Mouse (Mus musculus): ENCODE measurements around the gene Gzme. TPM values are rescaled to one million over a fixed set of nuclear protein-coding genes. Genes with fewer than 3 reads are reported as not detected.
A peak's percentile ranks its signal among the peaks of the same experiment; 100 is the strongest.
"Not testable (repeated sequence)": the region's sequence is repeated elsewhere in the genome, so short reads cannot be mapped to it uniquely, and the experiment has no call there.

Gene Gzme
- not detected in 2 replicates for polyA plus RNA-seq (2014; fragmentation: Nextera tagmentation; extraction: Ambion mirVana)

GRCm38 (mm10) chr14:56120525-56120924 is at the start of gene Gzme:
Gene Gzme, minus strand, starts transcription at chr14:56120625.
- H3K4me3 ChIP-seq (ENCODE audit: low read depth, low read length) = no peak within 1 kb of the TSS
- no peaks in the 10 kb centered on the region for H3K4me1 ChIP-seq (replicated peaks; ENCODE audit: control insufficient read depth, insufficient read depth, low read length)
- DNase-seq (ENCODE audit: low spot score) (no peak), ATAC-seq (ENCODE audit: low FRiP score) (no peak)
- H3K27ac ChIP-seq (ENCODE audit: low read depth, low read length) = no peak within 1 kb of the TSS
- H3K9ac ChIP-seq (ENCODE audit: low read depth, low read length) = no peak within 1 kb of the TSS
- H3K27me3 ChIP-seq (ENCODE audit: control insufficient read depth, insufficient read depth, low read length) = no peaks in the 10 kb centered on the region
- H3K4me2 ChIP-seq (replicated peaks; ENCODE audit: low read depth, low read length) = no peak within 1 kb of the TSS
- H3K9me3 ChIP-seq (ENCODE audit: control insufficient read depth, low read length) = no peaks in the 10 kb centered on the region
- no peaks in the 10 kb centered on the region for H3K36me3 ChIP-seq (ENCODE audit: control insufficient read depth, insufficient read depth, low read length)

GRCm38 (mm10) chr14:56168009-56168408 is 47.6 kb upstream of the Gzme start:
- Histone ChIP-seq H3K9me3 (ENCODE audit: control insufficient read depth, low read length) (no peaks in the 10 kb centered on the region), H3K9ac (ENCODE audit: low read depth, low read length) (no peak overlapping the region), H3K36me3 (ENCODE audit: control insufficient read depth, insufficient read depth, low read length) (no peaks in the 10 kb centered on the region), H3K27me3 (ENCODE audit: control insufficient read depth, insufficient read depth, low read length) (no peaks in the 10 kb centered on the region), H3K4me2 (replicated peaks; ENCODE audit: low read depth, low read length) (no peak overlapping the region), H3K4me1 (replicated peaks; ENCODE audit: control insufficient read depth, insufficient read depth, low read length) (no peaks in the 10 kb centered on the region), H3K27ac (ENCODE audit: low read depth, low read length) (no peak overlapping the region), H3K4me3 (ENCODE audit: low read depth, low read length) (no peak overlapping the region)
- 79% methylated on average over 6 of the region's 6 CpGs for WGBS
- ATAC-seq (ENCODE audit: low FRiP score) (no peak), DNase-seq (ENCODE audit: low spot score) (no peak)

GRCm38 (mm10) chr14:56162109-56162508 is 41.7 kb upstream of the Gzme start:
- ATAC-seq (ENCODE audit: low FRiP score) (no peak), DNase-seq (ENCODE audit: low spot score) (no peak)
- H3K4me3 ChIP-seq (ENCODE audit: low read depth, low read length) = no peak overlapping the region
- 93% methylated on average over 2 of the region's 2 CpGs for WGBS
- H3K4me2 ChIP-seq (replicated peaks; ENCODE audit: low read depth, low read length) = no peak overlapping the region
- H3K4me1 ChIP-seq (replicated peaks; ENCODE audit: control insufficient read depth, insufficient read depth, low read length) = no peaks in the 10 kb centered on the region
- H3K27ac ChIP-seq (ENCODE audit: low read depth, low read length) = no peak overlapping the region
- no peaks in the 10 kb centered on the region for H3K36me3 ChIP-seq (ENCODE audit: control insufficient read depth, insufficient read depth, low read length)
- no peaks in the 10 kb centered on the region for H3K27me3 ChIP-seq (ENCODE audit: control insufficient read depth, insufficient read depth, low read length)
- no peaks in the 10 kb centered on the region for H3K9me3 ChIP-seq (ENCODE audit: control insufficient read depth, low read length)
- no peak overlapping the region for H3K9ac ChIP-seq (ENCODE audit: low read depth, low read length)

GRCm38 (mm10) chr14:56159479-56159878 is 39.1 kb upstream of the Gzme start, which contains the start of gene Gzmg:
Gene Gzmg, minus strand, starts transcription at chr14:56159579.
- ATAC-seq (ENCODE audit: low FRiP score); H3K27me3 ChIP-seq (ENCODE audit: control insufficient read depth, insufficient read depth, low read length): not testable (repeated sequence)
- WGBS = 71% methylated on average over 2 of the region's 2 CpGs

GRCm38 (mm10) chr14:56155340-56155739 is 34.9 kb upstream of the Gzme start:
- H3K9ac ChIP-seq (ENCODE audit: low read depth, low read length) = no peak overlapping the region
- no peaks in the 10 kb centered on the region for H3K9me3 ChIP-seq (ENCODE audit: control insufficient read depth, low read length)
- H3K27me3 ChIP-seq (ENCODE audit: control insufficient read depth, insufficient read depth, low read length) = no peaks in the 10 kb centered on the region
- 70% methylated on average over 2 of the region's 2 CpGs for WGBS
- no peaks in the 10 kb centered on the region for H3K36me3 ChIP-seq (ENCODE audit: control insufficient read depth, insufficient read depth, low read length)
- H3K4me1 ChIP-seq (replicated peaks; ENCODE audit: control insufficient read depth, insufficient read depth, low read length) = no peaks in the 10 kb centered on the region
- no peak overlapping the region for H3K27ac ChIP-seq (ENCODE audit: low read depth, low read length)
- no peak overlapping the region for H3K4me2 ChIP-seq (replicated peaks; ENCODE audit: low read depth, low read length)
- no peak overlapping the region for H3K4me3 ChIP-seq (ENCODE audit: low read depth, low read length)
- no peak for ATAC-seq (ENCODE audit: low FRiP score)
- no peak for DNase-seq (ENCODE audit: low spot score)

More at GRCm38 (mm10) chr14:56159479-56159878, 39.1 kb upstream of the Gzme start, which contains the start of gene Gzmg:
- not testable (repeated sequence) for H3K9me3 ChIP-seq (ENCODE audit: control insufficient read depth, low read length); H3K4me1 ChIP-seq (replicated peaks; ENCODE audit: control insufficient read depth, insufficient read depth, low read length); H3K4me2 ChIP-seq (replicated peaks; ENCODE audit: low read depth, low read length); DNase-seq (ENCODE audit: low spot score); H3K9ac ChIP-seq (ENCODE audit: low read depth, low read length); H3K27ac ChIP-seq (ENCODE audit: low read depth, low read length); H3K4me3 ChIP-seq (ENCODE audit: low read depth, low read length); H3K36me3 ChIP-seq (ENCODE audit: control insufficient read depth, insufficient read depth, low read length)

DNA sequence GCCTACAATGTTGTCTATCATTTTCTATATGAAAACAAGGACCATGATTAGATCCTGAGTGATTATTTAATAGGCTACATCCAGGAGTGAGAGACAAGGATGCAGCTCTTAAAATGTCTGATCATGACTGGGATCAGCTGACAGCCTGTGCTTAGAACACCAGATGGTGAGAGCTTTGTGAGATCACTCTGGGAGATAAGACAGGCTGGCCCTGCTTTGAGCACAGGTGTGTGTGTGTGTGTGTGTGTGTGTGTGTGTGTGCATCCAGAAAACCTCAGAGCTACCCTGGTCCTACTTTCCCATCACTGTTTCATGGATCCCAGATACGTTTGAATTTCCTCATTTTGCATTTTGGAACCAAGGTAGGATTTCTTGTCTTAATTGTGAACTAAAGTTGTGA is 13.2 kb upstream of the Gzme start:
- not testable (repeated sequence) for H3K4me1 ChIP-seq (replicated peaks; ENCODE audit: control insufficient read depth, insufficient read depth, low read length); H3K9ac ChIP-seq (ENCODE audit: low read depth, low read length); H3K27ac ChIP-seq (ENCODE audit: low read depth, low read length); ATAC-seq (ENCODE audit: low FRiP score); H3K4me2 ChIP-seq (replicated peaks; ENCODE audit: low read depth, low read length); H3K4me3 ChIP-seq (ENCODE audit: low read depth, low read length); H3K27me3 ChIP-seq (ENCODE audit: control insufficient read depth, insufficient read depth, low read length); H3K9me3 ChIP-seq (ENCODE audit: control insufficient read depth, low read length); H3K36me3 ChIP-seq (ENCODE audit: control insufficient read depth, insufficient read depth, low read length); DNase-seq (ENCODE audit: low spot score)
- 84% methylated on average over 1 of the region's 1 CpGs for WGBS

- H3K27ac ChIP-seq (ENCODE audit: low read depth, low read length); H3K9me3 ChIP-seq (ENCODE audit: control insufficient read depth, low read length); ATAC-seq (ENCODE audit: low FRiP score); H3K36me3 ChIP-seq (ENCODE audit: control insufficient read depth, insufficient read depth, low read length); H3K27me3 ChIP-seq (ENCODE audit: control insufficient read depth, insufficient read depth, low read length); H3K4me3 ChIP-seq (ENCODE audit: low read depth, low read length); H3K9ac ChIP-seq (ENCODE audit: low read depth, low read length); DNase-seq (ENCODE audit: low spot score); H3K4me2 ChIP-seq (replicated peaks; ENCODE audit: low read depth, low read length); H3K4me1 ChIP-seq (replicated peaks; ENCODE audit: control insufficient read depth, insufficient read depth, low read length): not testable (repeated sequence)
- 86% methylated on average over 2 of the region's 2 CpGs for WGBS
These were observed 12.1 kb upstream of the Gzme start, which contains the start of gene Gzmd for GRCm38 (mm10) chr14:56132508-56132907. Gene Gzmd, minus strand, starts transcription at chr14:56132608.

DNA sequence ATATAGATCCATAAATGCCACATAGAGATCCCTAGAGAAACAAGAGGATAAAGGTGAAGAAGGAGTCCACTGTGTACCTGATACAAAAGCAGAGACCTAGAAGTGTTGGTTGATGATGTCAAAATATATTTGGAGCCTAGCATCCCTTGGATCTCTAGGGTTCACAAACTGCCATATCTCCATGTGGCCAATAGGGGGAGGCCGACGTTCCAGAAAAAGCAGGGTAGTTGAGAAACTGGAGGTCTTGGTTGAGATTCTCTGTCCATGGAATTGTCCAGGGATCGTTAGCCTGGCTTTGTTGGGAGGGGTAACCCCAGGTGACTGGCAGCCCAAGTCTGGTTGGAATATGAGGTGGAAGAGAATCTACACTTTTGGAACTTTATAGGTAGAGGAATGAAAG is 7.9 kb upstream of the Gzme start:
- Histone ChIP-seq H3K9ac (ENCODE audit: low read depth, low read length) (no peak overlapping the region), H3K4me2 (replicated peaks; ENCODE audit: low read depth, low read length) (no peak overlapping the region), H3K36me3 (ENCODE audit: control insufficient read depth, insufficient read depth, low read length) (no peaks in the 10 kb centered on the region), H3K9me3 (ENCODE audit: control insufficient read depth, low read length) (no peaks in the 10 kb centered on the region), H3K4me3 (ENCODE audit: low read depth, low read length) (no peak overlapping the region), H3K4me1 (replicated peaks; ENCODE audit: control insufficient read depth, insufficient read depth, low read length) (no peaks in the 10 kb centered on the region), H3K27ac (ENCODE audit: low read depth, low read length) (no peak overlapping the region), H3K27me3 (ENCODE audit: control insufficient read depth, insufficient read depth, low read length) (no peaks in the 10 kb centered on the region)
- DNase-seq (ENCODE audit: low spot score) (peak; percentile 5), ATAC-seq (ENCODE audit: low FRiP score) (no peak)
- WGBS = 32% methylated on average over 3 of the region's 3 CpGs

- H3K27ac ChIP-seq (ENCODE audit: low read depth, low read length) = no peak overlapping the region
- ATAC-seq (ENCODE audit: low FRiP score) (no peak), DNase-seq (ENCODE audit: low spot score) (no peak)
- no peak overlapping the region for H3K4me2 ChIP-seq (replicated peaks; ENCODE audit: low read depth, low read length)
- H3K9me3 ChIP-seq (ENCODE audit: control insufficient read depth, low read length) = no peaks in the 10 kb centered on the region
- no peak overlapping the region for H3K4me3 ChIP-seq (ENCODE audit: low read depth, low read length)
- no peaks in the 10 kb centered on the region for H3K4me1 ChIP-seq (replicated peaks; ENCODE audit: control insufficient read depth, insufficient read depth, low read length)
- H3K9ac ChIP-seq (ENCODE audit: low read depth, low read length) = no peak overlapping the region
- no peaks in the 10 kb centered on the region for H3K27me3 ChIP-seq (ENCODE audit: control insufficient read depth, insufficient read depth, low read length)
- no peaks in the 10 kb centered on the region for H3K36me3 ChIP-seq (ENCODE audit: control insufficient read depth, insufficient read depth, low read length)
- 85% methylated on average over 3 of the region's 3 CpGs for WGBS
These were observed 3.1 kb upstream of the Gzme start for GRCm38 (mm10) chr14:56123516-56123915.
